Mouse (Mus musculus) layer of hippocampus, postnatal 25 days (tissue): ENCODE data around the gene Fam178b. TPM values are rescaled to one million over a fixed set of nuclear protein-coding genes. Genes with fewer than 3 reads are reported as not detected.

Experiments
- DNase-seq, 2 experiments: peaks; one replicate each; pipeline ENCODE4 v3.0.0; 2022; ENCODE audit warnings: mixed read lengths in 2 of 2, low spot score in 1 of 2; ENCODE audit errors: extremely low spot score in 1 of 2
- microRNA-seq, 2 experiments: library from miRNA; unstranded; fragments of <30 nt; microRNA quantifications; one replicate each; pipeline ENCODE4 v1.2.0; 2021
- total RNA-seq, 2 experiments: library from RNA; stranded (reverse); gene quantifications; 2 replicates each; pipeline ENCODE4 v1.2.3; 2021

Gene Fam178b
- total RNA-seq, 2 experiments from 2014 or later = 0.34 TPM; not detected in 1

DNA sequence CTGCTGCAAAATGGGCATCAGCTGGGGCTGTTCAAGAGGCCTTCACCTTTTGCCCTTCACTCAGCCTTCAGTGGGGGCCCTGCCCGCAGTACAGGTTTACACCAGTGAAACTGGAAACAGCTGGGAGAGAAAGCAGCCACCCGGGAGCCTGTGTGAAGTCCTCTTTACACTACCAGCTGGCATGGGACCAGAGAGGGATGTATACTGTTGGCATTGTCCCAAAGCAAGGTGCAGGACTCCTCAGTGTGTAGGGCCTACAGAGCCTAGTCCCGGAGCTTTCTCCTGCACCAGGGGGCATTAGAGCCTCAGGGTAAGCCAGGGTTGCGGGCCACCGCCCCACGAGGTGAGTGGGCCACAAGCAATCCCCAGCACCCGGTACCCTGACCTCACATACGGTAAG, 152.5 kb downstream of the Fam178b start:
- no peak for DNase-seq

DNA sequence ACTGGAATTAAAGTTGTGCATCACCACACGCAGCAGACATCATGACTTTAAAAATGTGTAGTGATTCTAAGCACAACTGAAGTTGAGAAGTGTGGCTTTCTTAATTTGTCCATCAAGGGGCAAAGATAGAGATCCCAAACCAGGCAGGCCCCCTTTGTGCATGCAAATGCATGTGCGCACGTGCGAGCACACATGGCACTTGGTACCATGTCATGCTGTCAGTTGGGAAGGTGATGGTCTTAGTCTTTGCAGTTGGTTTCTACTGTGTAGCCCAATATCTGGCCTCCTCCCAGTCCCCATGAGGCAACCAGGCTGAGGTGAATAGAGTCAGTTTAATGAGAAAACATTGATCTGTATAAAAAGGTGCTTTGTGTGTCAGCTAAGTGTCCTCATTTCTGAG, 153.1 kb downstream of the Fam178b start:
- no peak for DNase-seq

DNA sequence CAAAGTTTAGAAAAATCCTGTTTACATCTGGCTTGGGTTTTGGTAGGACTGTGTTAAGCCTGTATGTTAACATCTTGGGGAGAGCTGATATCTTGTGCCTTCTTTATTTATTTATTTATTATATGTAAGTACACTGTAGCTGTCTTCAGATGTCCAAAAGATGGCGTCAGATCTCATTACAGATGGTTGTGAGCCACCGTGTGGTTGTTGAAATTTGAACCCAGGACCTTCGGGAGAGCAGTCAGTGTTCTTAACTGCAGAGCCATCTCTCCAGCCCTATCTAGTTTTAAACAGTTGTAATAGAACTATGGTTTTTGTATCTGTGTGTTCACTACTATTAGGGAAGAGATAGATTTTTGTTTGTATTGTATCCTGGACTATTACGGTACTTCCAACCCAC, 153.7 kb downstream of the Fam178b start:
- no peak for DNase-seq

DNA sequence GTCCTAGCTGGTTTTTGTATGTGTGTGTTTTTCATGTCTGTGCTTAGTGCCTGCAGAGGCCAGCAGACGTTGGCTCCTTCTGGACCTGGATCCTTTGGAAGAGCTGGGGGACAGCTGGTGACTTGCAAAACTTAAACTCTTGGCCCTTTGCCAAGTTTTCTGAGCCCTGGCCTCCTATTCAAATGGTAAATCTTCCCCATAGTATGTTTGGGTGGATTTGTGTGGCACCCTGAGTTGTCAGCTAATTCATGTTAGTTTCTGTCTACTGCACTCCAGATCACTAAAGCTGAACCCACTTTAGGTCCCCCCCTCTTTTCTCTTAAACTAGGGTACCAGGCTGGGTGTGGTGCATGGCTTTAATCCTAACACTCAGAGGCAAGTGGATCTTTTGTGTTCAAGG, 154.6 kb downstream of the Fam178b start:
- no peak for DNase-seq

DNA sequence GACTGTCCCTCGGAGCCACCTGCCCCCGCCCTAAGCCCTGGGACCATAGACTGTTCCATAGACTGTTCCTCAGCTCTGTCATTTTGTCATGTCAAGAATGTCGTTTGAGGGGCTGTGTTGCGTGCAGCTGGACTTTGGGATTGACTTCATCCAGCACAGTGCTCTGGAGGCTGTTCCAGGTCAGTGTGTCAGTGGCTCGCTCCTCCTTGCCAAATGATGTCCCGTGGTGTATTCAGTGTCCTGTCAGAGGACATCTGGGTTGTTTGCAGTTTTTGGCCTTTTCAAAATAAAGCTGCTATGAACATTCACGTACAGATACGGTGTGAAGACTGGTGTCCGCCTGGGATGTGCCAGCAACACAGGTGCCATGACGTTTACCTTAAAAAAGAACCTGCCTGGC, 156.1 kb downstream of the Fam178b start:
- DNase-seq = no peak

DNA sequence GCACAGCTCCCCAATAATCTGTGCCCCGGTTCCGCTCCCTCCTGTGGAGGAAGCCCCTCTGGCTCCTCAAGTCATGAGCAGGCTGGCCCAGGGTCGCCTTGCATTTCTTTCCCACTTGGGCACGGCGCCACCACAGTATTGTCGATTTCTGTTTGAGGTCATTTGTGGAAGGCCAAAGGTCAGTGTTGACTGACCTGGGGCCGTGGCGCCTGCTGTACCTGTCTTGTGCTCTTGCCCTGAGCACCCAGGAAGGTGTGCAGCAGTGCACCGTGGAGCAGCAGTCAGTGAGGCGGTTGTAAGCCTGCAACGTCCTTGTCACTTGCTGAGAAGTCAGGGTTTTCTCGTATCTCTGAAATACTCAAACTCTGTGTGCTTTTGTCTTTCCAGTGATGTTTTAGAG, 157.2 kb downstream of the Fam178b start:
- DNase-seq = no peak

DNA sequence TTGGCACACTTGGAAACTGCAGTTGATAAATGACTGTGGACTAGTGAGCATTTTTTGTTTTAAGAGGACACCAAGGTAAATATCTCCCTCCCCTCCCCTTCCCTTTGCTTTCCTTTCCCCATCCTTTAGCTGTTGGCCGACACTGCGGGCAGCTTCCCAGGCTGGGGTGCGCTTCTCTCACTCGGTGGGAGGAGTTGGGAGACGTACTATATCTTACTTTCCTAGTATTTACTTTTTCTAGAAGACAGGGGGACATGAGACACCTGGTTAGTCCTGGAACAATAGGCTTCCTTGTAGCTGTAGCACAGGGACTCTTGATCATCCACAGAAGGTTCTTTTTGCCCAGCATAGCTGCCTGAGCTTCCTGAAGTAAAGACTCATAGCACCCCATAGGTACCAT, 158.9 kb downstream of the Fam178b start:
- DNase-seq = no peak

DNA sequence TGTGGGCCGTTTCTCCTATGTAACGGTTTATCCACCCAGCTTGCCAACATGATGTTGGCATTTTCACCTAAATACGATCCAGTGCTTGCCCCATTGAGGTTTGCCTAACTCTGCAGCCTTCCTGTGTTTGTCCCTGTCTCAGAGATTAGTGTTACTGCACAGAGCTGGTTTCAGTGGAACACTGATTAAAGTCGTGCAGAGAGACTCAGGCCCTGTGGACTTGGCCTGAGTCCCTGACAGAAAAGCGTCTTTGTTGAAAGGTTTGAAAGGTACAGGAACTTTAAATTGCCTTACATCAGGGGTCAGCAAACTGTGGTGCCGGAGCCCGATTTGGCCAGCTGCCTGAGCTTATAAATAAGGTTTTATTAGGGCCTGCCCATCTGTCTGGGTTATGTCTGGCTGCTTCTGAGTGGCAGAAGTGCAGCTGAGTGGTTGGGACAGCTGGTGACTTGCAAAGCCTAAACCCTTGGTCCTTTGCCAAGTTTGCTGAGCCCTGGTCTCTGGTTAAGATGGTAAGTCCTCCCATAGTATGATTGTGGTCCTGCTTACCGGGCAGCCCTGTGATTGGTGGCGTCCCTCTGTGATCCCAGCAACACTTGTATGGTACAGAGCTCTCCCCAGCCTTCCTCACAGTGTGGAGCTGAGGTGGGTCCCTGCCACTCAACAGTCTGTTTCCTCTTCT, 159.5 kb downstream of the Fam178b start:
- DNase-seq = no peak

DNA sequence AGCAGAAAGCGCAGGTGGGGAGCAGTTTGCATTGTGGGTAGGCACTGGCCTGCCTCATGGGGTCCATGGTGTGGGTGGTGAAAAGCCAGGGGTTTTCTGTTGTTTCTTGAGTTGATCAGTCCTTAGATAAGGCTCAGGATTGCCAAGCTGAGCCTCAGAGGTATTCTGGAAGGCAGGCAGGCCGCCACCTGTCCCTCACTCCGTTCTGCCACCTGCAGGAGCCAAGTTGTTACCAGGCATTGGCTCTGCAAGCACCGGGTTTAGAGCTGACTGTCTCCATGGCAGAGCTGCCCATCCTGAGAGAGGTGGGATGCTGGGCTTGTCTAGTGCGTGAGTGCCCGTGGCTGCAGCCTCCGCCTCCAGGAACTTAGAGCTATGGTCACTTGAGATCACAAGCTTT, 160.8 kb downstream of the Fam178b start:
- DNase-seq = no peak

DNA sequence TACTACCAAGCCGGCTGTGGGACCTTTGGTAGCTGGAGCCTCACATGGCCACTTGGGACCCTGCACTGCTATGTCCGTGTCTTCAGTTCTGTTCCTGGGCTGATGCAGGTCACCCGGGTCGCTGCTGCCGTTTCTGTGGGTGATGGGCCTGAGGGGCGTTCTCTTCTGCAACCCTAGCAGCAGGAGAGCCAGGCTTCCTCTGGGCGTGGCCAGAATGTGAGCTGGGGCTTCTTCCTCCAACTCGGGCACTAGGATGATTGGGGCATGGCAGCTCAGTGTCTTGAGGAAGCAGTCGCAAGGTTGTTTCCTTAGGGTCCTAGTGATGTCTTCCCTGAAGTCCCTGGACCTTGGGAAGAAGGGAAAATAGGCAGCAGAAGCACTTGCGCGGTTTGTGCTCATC, 163.4 kb downstream of the Fam178b start:
- no peak for DNase-seq

DNA sequence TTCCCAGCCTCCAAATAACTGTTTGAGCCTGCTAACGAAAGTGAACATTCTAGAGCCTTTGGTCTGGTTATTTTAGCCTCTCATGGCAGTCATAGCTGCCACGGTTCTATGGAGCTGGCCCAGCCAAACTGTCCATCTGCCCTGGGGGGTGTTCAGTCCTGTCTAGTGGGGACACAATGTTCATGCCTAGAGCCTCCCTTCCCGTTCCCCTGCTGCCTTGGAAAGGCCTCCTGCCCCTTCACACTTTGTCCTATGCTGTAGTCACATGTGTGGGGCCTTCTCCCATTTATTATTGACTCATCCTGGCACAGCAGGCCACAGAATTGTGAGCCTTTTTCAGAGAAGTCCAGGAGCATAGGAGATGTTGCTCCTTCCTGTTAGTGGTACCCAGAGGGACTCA, 164.7 kb downstream of the Fam178b start:
- no peak for DNase-seq

DNA sequence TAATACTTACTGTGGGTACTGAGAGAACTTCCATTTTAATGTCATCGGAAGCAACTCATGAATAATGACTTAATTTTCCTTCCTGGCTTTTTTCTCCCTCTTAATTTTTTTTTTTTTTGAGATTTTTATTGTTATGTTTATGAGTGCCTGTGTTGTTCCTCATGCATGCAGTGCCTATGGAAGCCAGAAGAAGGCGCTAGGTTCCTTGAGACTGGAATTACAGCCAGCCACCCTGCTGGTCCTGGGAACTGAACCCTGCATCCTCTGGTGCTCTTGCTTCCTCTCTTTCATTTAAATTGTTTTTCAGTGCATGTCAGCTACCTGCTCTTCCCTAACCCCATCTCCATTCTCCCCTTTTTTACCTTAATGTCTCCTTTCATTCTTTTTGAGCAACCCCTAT, 169.3 kb downstream of the Fam178b start:
- DNase-seq = no peak

DNA sequence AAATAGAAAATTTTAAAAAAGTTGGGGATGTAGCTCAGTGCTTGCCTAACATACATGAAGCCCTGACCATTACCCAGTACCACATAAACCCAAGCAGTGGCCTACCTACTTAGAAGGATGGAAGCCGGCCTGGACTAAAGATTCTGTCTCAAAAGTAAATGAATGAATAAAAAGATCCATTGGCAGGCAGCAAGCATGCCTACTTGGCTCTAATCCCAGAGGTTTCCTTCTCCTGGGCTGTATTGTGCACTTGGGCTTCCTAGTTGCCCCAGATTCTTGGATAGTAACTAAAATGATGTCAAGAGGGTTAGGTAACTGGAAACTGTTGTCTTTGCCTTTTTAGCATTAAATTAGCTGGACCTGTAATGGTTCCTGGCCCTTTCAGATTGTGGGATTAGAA, 169.7 kb downstream of the Fam178b start:
- DNase-seq = no peak

DNA sequence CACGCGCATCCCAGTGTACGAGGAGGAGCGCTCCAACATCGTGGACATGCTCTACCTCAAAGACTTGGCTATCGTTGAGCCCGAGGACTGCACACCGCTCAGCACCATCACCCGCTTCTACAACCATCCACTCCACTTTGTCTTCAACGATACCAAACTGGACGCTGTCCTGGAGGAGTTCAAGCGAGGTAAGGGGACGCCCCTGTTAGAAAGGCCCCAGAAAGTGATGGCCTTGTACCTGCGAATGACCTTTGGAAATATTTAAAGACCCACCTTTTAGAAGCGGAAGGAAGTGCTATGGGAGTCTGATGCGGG, 170.1 kb downstream of the Fam178b start:
- DNase-seq = no peak

Small RNA genes lying within 50 kb of the gene (microRNA-seq; reads per million reads assigned to microRNA genes)
- 0 reads per million in 2 experiments for gene Gm24133

Other genes starting within 250 kb of the Fam178b start
- 10 to 100 TPM; 61.4 to 63.8 TPM for gene Lman2l, start 237.9 kb downstream of the Fam178b start, total RNA-seq
- gene Cnnm4, start 211.6 kb downstream of the Fam178b start, total RNA-seq = 10 to 100 TPM; 15.8 to 17.9 TPM
- gene Cnnm3, start 171.3 kb downstream of the Fam178b start, total RNA-seq = 10 to 100 TPM; 33.2 to 37.5 TPM
- 1 to 10 TPM; 5.4 to 7.7 TPM for gene Ankrd23, start 146.3 kb downstream of the Fam178b start, total RNA-seq
- under 1 TPM in 1 of 2 experiments, not detected in 1; 0.47 TPM for gene Gm42417, start 143.8 kb downstream of the Fam178b start, total RNA-seq
- 10 to 100 TPM; 10.8 to 13.3 TPM for gene Ankrd39, start 135.7 kb downstream of the Fam178b start, total RNA-seq
- gene Sema4c, start 124.8 kb downstream of the Fam178b start, total RNA-seq = 10 to 100 TPM; 12.7 to 14.0 TPM
- 100 to 1,000 TPM; 725 to 736 TPM for gene Cox5b, start 8.3 kb upstream of the Fam178b start, total RNA-seq
- 1 to 10 TPM in 1 of 2 experiments, not detected in 1; 1.6 TPM for gene 4933424G06Rik, start 27.0 kb upstream of the Fam178b start, total RNA-seq
- gene Actr1b, start 31.2 kb upstream of the Fam178b start, total RNA-seq = 100 to 1,000 TPM; 247 to 266 TPM
- gene Zap70, start 78.6 kb upstream of the Fam178b start, total RNA-seq = 1 to 10 TPM; 3.2 to 3.4 TPM